Mouse (Mus musculus) bone marrow, adult 2 months (tissue): ENCODE results near the gene Tmprss3.

Experiments used
- CTCF ChIP-seq: fragments of 200-500 bp; IDR thresholded peaks from 2 replicates; pipeline ENCODE4 v1.5.1; 2011; ENCODE audit warnings: low read length, control low read depth; ENCODE audit not compliant: control insufficient read depth, insufficient read depth
- POLR2A ChIP-seq: fragments of 200-500 bp; IDR thresholded peaks from 2 replicates; pipeline ENCODE4 v1.6.1; 2011; ENCODE audit warnings: low read depth, mild to moderate bottlenecking, control low read depth, low read length, borderline replicate concordance; ENCODE audit not compliant: control insufficient read depth

DNA sequence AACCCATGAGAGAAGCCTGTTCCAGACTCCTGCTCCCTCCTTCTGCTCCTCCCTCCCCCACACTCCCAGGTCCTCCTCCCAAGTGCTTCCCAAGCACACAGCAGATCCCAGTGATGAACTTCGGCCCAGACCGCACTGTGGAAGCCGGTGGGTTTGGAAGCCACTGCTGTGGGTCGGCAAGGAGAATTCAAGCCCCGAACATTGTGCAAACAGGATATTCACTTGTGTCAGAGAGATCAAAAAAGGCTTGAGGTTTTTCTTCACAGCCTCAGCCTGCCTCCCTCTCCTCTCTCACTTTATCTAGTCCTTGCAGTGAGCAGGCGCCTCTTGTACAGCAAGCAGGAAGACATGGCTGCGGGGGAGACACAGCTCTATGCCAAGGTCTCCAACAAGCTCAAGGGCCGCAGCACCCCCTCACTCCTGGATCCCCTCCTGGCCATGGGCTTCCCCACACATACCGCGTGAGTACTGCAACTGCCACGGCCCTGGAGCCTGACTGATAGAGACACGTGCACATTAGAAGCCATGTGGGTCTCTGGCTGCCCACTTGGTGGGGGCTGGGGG lies 9.1 kb upstream of the Tmprss3 start, which contains the start of gene Ubash3a:
- TF ChIP-seq POLR2A (no peak), CTCF (no peak)
